Mouse (Mus musculus): ENCODE results near the gene Mfn1.

- TF ChIP-seq CTCF (IDR thresholded peaks at IDR 0.05; ENCODE audit: extremely low read depth, insufficient read depth, low read length) (no peak), POLR2A (IDR thresholded peaks at IDR 0.05; ENCODE audit: extremely low read depth, insufficient read depth, low read length) (no peak)
Observed at GRCm38 (mm10) chr3:32506366-32507225, 22.7 kb upstream of the Mfn1 start.
